8 mouse cellular contexts compared by ENCODE assay signal in genomic region chr10:77260166-77260875, GRCm38 (mm10). TPM values are rescaled to one million over a fixed set of nuclear protein-coding genes. Genes with fewer than 3 reads are reported as not detected.
DNase-seq lines count a peak whose midpoint lies in the region; ATAC-seq and TF ChIP-seq lines count a peak whose summit lies in the region.

No protein-coding gene starts in this region.

- peaks cover 49% of the 10 kb centered on the region for H3K36me3 ChIP-seq in forebrain, embryonic 10.5 days (replicated peaks)
- peaks cover 16% of the 10 kb centered on the region for H3K36me3 ChIP-seq in intestine, embryonic 16.5 days (ENCODE audit: control insufficient read depth, insufficient read depth, low read length)
- H3K36me3 ChIP-seq in neural tube, embryonic 12.5 days: peaks cover 47% of the 10 kb centered on the region

- H3K9ac ChIP-seq in intestine, embryonic 16.5 days (ENCODE audit: low read depth, low read length): peak overlapping the region; percentile 96; the same call in 1 of the 2 replicates
- no peak overlapping the region for H3K9ac ChIP-seq in neural tube, embryonic 12.5 days

- peak overlapping the region; percentile 76 for H3K4me2 ChIP-seq in intestine, embryonic 16.5 days (ENCODE audit: low read depth, low read length)
- H3K4me2 ChIP-seq in neural tube, embryonic 12.5 days (replicated peaks): peak overlapping the region; percentile 84

- peaks cover 32% of the 10 kb centered on the region for H3K4me1 ChIP-seq in forebrain, embryonic 10.5 days
- peaks cover 12% of the 10 kb centered on the region for H3K4me1 ChIP-seq in intestine, embryonic 16.5 days (ENCODE audit: control insufficient read depth, insufficient read depth, low read length)
- H3K4me1 ChIP-seq in neural tube, embryonic 12.5 days: peaks cover 10% of the 10 kb centered on the region

- H3K9me3 ChIP-seq in forebrain, embryonic 10.5 days: no peaks in the 10 kb centered on the region
- H3K9me3 ChIP-seq in intestine, embryonic 16.5 days (ENCODE audit: control insufficient read depth, low read length): no peaks in the 10 kb centered on the region
- no peaks in the 10 kb centered on the region for H3K9me3 ChIP-seq in neural tube, embryonic 12.5 days

- no peak overlapping the region for H3K27ac ChIP-seq in layer of hippocampus, adult 2 months
- H3K27ac ChIP-seq in forebrain, embryonic 10.5 days: no peak overlapping the region
- H3K27ac ChIP-seq in intestine, embryonic 16.5 days (ENCODE audit: low read length): no peak overlapping the region
- no peak overlapping the region for H3K27ac ChIP-seq in neural tube, embryonic 12.5 days

- 93% methylated on average over 17 of the region's 17 CpGs for WGBS in forebrain, embryonic 10.5 days
- 81% methylated on average over 17 of the region's 17 CpGs for WGBS in intestine, embryonic 16.5 days
- WGBS in neural tube, embryonic 12.5 days: 84% methylated on average over 17 of the region's 17 CpGs

- no peak for TF ChIP-seq CTCF in layer of hippocampus, adult 2 months (conservative IDR thresholded peaks at IDR 0.05)

- H3K4me3 ChIP-seq in layer of hippocampus, adult 2 months: peak overlapping the region; percentile 100
- H3K4me3 ChIP-seq in forebrain, embryonic 10.5 days: peak overlapping the region; percentile 94
- H3K4me3 ChIP-seq in intestine, embryonic 16.5 days (ENCODE audit: low read length): peak overlapping the region; percentile 89
- H3K4me3 ChIP-seq in neural tube, embryonic 12.5 days: no peak overlapping the region

- DNase-seq in layer of hippocampus, adult 2 months (ENCODE audit: low spot score in 2 of 2): no peak
- no peak for DNase-seq in layer of hippocampus, adult 11-12 months (ENCODE audit: low spot score)
- no peak for DNase-seq in forebrain, embryonic 10.5 days (ENCODE audit: extremely low spot score, low spot score)
- no peak for DNase-seq in urinary bladder, postnatal 14 days (ENCODE audit: low spot score)
- no peak for DNase-seq in yolk sac, embryonic 10.5 days (ENCODE audit: low spot score)

- ATAC-seq in intestine, embryonic 16.5 days: no peak
- no peak for ATAC-seq in neural tube, embryonic 12.5 days (ENCODE audit: low FRiP score, low read depth)
- no peak for ATAC-seq in frontal cortex, adult (ENCODE audit: low TSS enrichment)

- H3K27me3 ChIP-seq in forebrain, embryonic 10.5 days (ENCODE audit: poor library complexity, severe bottlenecking): no peaks in the 10 kb centered on the region
- H3K27me3 ChIP-seq in intestine, embryonic 16.5 days (replicated peaks; ENCODE audit: control insufficient read depth, insufficient read depth, low read length): no peaks in the 10 kb centered on the region
- no peaks in the 10 kb centered on the region for H3K27me3 ChIP-seq in neural tube, embryonic 12.5 days (replicated peaks)

RNA-seq across cellular contexts. Expression of gene Pofut2, which starts 1.3 kb away (rescaled TPM):
- total RNA-seq in layer of hippocampus, adult 2 months (2021): 10 to 100 TPM; 29.5 to 30.1 TPM
- polyA plus RNA-seq in forebrain, embryonic 10.5 days (2016; fragmentation: Nextera tagmentation; extraction: Ambion mirVana): 69.6 and 72.9 TPM in 2 replicates
- polyA plus RNA-seq in intestine, embryonic 16.5 days (2015; fragmentation: Nextera tagmentation; extraction: Ambion mirVana): 101 and 108 TPM in 2 replicates
- polyA plus RNA-seq in neural tube, embryonic 12.5 days (2016; fragmentation: Nextera tagmentation; extraction: Ambion mirVana): 68.6 and 69.3 TPM in 2 replicates
